Mouse (Mus musculus): ENCODE measurements at regions not wholly inside any gene's neighbourhood (a gene's known extent, or its start where the extent isn't known, plus 50 kb on each side); places are given as distances from the start of the nearest gene placed in this dataset.

GRCm38 (mm10) chr13:51297231-51297880 lies 111.1 kb upstream of the S1pr3 start:
- no peak for DNase-seq (ENCODE audit: low spot score in 2 of 2)

- no peak for DNase-seq (ENCODE audit: low spot score in 2 of 2)
Observed at GRCm38 (mm10) chr13:51299047-51299760, 109.2 kb upstream of the S1pr3 start.

- DNase-seq (ENCODE audit: low spot score in 2 of 2), result no peak
Observed at GRCm38 (mm10) chr13:51301476-51301875, 107.0 kb upstream of the S1pr3 start.

GRCm38 (mm10) chr13:51303112-51303511 lies 105.3 kb upstream of the S1pr3 start:
- DNase-seq (ENCODE audit: low spot score in 2 of 2), result no peak

GRCm38 (mm10) chr13:51304631-51305030 lies 103.8 kb upstream of the S1pr3 start:
- no peak for DNase-seq (ENCODE audit: low spot score in 2 of 2)

GRCm38 (mm10) chr13:51309446-51309845 lies 99.0 kb upstream of the S1pr3 start:
- no peak for DNase-seq (ENCODE audit: low spot score in 2 of 2)

GRCm38 (mm10) chr13:51310041-51310440 lies 98.4 kb upstream of the S1pr3 start:
- no peak for DNase-seq (ENCODE audit: low spot score in 2 of 2)

- no peak for DNase-seq (ENCODE audit: low spot score in 2 of 2)
Observed at GRCm38 (mm10) chr13:51311679-51312255, 96.7 kb upstream of the S1pr3 start.

- no peak for DNase-seq (ENCODE audit: low spot score in 2 of 2)
Observed at GRCm38 (mm10) chr13:51313129-51313850, 95.1 kb upstream of the S1pr3 start.

- peak; percentile 3 to 13 for DNase-seq (ENCODE audit: low spot score in 2 of 2)
Observed at GRCm38 (mm10) chr13:51314541-51314977, 93.9 kb upstream of the S1pr3 start.

GRCm38 (mm10) chr13:51315008-51315778 lies 93.2 kb upstream of the S1pr3 start:
- peak in 1 of 2 experiments; percentile 11 for DNase-seq (ENCODE audit: low spot score in 2 of 2)

- DNase-seq (ENCODE audit: low spot score in 2 of 2), result no peak
Observed at GRCm38 (mm10) chr13:51315779-51316041, 92.7 kb upstream of the S1pr3 start.

GRCm38 (mm10) chr13:51323058-51323715 lies 85.3 kb upstream of the S1pr3 start:
- DNase-seq (ENCODE audit: low spot score in 2 of 2), result no peak

GRCm38 (mm10) chr13:51324714-51325113 lies 83.7 kb upstream of the S1pr3 start:
- DNase-seq (ENCODE audit: low spot score in 2 of 2), result no peak

- DNase-seq (ENCODE audit: low spot score in 2 of 2), result no peak
Observed at GRCm38 (mm10) chr13:51325298-51325697, 83.1 kb upstream of the S1pr3 start.

- no peak for DNase-seq (ENCODE audit: low spot score in 2 of 2)
Observed at GRCm38 (mm10) chr13:51326128-51326527, 82.3 kb upstream of the S1pr3 start.

GRCm38 (mm10) chr13:51328131-51328970 lies 80.1 kb upstream of the S1pr3 start:
- DNase-seq (ENCODE audit: low spot score in 2 of 2), result peak; percentile 45 to 54

- no peak for DNase-seq (ENCODE audit: low spot score in 2 of 2)
Observed at GRCm38 (mm10) chr13:51328971-51329346, 79.5 kb upstream of the S1pr3 start.

- DNase-seq (ENCODE audit: low spot score in 2 of 2), result no peak
Observed at GRCm38 (mm10) chr13:51329717-51330116, 78.7 kb upstream of the S1pr3 start.

- DNase-seq (ENCODE audit: low spot score in 2 of 2), result no peak
Observed at GRCm38 (mm10) chr13:51332271-51332670, 76.2 kb upstream of the S1pr3 start.

Data from frontal cortex, postnatal 36 days (tissue).